Mouse (Mus musculus) stomach, embryonic 14.5 days (tissue): ENCODE data around the gene Ubox5. TPM values are rescaled to one million over a fixed set of nuclear protein-coding genes. Genes with fewer than 3 reads are reported as not detected.
A peak's percentile ranks its signal among the peaks of the same experiment; 100 is the strongest.

Experiments
- ATAC-seq: fragments of 200-750 bp; cut with Nextera tagmentation; 2 replicates; pipeline ENCODE4 v1.8.0; 2017; ENCODE audit warnings: low read depth, moderate TSS enrichment; ENCODE audit not compliant: insufficient number of reproducible peaks, insufficient read depth, low FRiP score
- H3K27ac ChIP-seq: fragments of 300-500 bp; sonication (generic); 2 replicates; pipeline ENCODE4 v1.5.1; 2014; ENCODE audit warnings: mild to moderate bottlenecking, low read length, moderate library complexity, mixed read lengths
- H3K27me3 ChIP-seq: fragments of 300-500 bp; sonication (generic); 2 replicates; pipeline ENCODE4 v1.6.1; 2014; ENCODE audit warnings: low read length, control low read depth, mixed read lengths; ENCODE audit not compliant: control insufficient read depth, insufficient read depth
- H3K36me3 ChIP-seq: fragments of 300-500 bp; sonication (generic); 2 replicates; pipeline ENCODE4 v1.6.1; 2014; ENCODE audit warnings: mild to moderate bottlenecking, control low read depth, low read length, moderate library complexity, mixed read lengths; ENCODE audit not compliant: control insufficient read depth, insufficient read depth
- H3K4me1 ChIP-seq: fragments of 300-500 bp; sonication (generic); 2 replicates; pipeline ENCODE4 v1.6.1; 2014; ENCODE audit warnings: low read length, control low read depth, mixed read lengths; ENCODE audit not compliant: control insufficient read depth, insufficient read depth
- H3K4me2 ChIP-seq: fragments of 300-500 bp; sonication (generic); replicated peaks from 2 replicates; pipeline ENCODE4 v1.6.1; 2014; ENCODE audit warnings: low read depth, low read length, control low read depth
- H3K4me3 ChIP-seq: fragments of 300-500 bp; sonication (generic); 2 replicates; pipeline ENCODE4 v1.5.1; 2014; ENCODE audit warnings: low read depth, low read length, control low read depth
- H3K9ac ChIP-seq: fragments of 300-500 bp; sonication (generic); replicated peaks from 2 replicates; pipeline ENCODE4 v1.6.1; 2014; ENCODE audit warnings: low read depth, mild to moderate bottlenecking, control low read depth, low read length, moderate library complexity, mixed read lengths
- H3K9me3 ChIP-seq: fragments of 300-500 bp; sonication (generic); 2 replicates; pipeline ENCODE4 v1.6.1; 2016; ENCODE audit warnings: low read depth, low read length, control low read depth; ENCODE audit not compliant: control insufficient read depth
- WGBS: fragments of 180-500 bp; shearing (Covaris S2); extraction: QIAGEN DNeasy Blood & Tissue Kit; methylation state at CpG from one replicate; pipeline ENCODE4 v1.1.7; 2014; 5-methylcytosine and 5-hydroxymethylcytosine counted together
- polyA plus RNA-seq: library from polyadenylated mRNA; unstranded; fragments of >200 nt; fragmentation: Nextera tagmentation; extraction: Ambion mirVana; gene quantifications from 2 replicates; pipeline ENCODE4 v1.2.1, GENCODE M21; 2014

The Ubox5 gene
- 14.0 and 14.6 TPM in 2 replicates for polyA plus RNA-seq

GRCm38 (mm10) chr2:130629839-130630203 is at the start of gene Ubox5, which contains the start of gene Fastkd5:
Gene Ubox5 (minus strand): TSS chr2:130630038.
Gene Fastkd5 (minus strand): TSS chr2:130630027.
- peak within 1 kb of the TSS; percentile 94 for H3K4me2 ChIP-seq
- H3K9me3 ChIP-seq, result no peaks in the 10 kb centered on the region
- 0 out of 2 replicates have a peak, but pooled peaks cover 3% of the 10 kb centered on the region for H3K4me1 ChIP-seq
- peak within 1 kb of the TSS; percentile 86 for H3K9ac ChIP-seq
- H3K36me3 ChIP-seq, result peaks cover 9% of the 10 kb centered on the region; the same call in 1 of the 2 replicates
- H3K27me3 ChIP-seq, result peaks cover 6% of the 10 kb centered on the region
- H3K27ac ChIP-seq, result peak within 1 kb of the TSS; percentile 22; the same call in 1 of the 2 replicates
- peak within 1 kb of the TSS; percentile 98 for H3K4me3 ChIP-seq
- under 1% methylated on average over 25 of the region's 25 CpGs for WGBS
- peak; percentile 70; the same call in 1 of the 2 replicates for ATAC-seq

- 92% methylated on average over 12 of the region's 12 CpGs for WGBS
- Histone ChIP-seq H3K4me3 (no peak overlapping the region), H3K9ac (no peak overlapping the region), H3K36me3 (peaks cover 77% of the 10 kb centered on the region), H3K4me1 (no peaks in the 10 kb centered on the region), H3K4me2 (no peak overlapping the region), H3K27me3 (no peaks in the 10 kb centered on the region), H3K27ac (no peak overlapping the region), H3K9me3 (no peaks in the 10 kb centered on the region)
- ATAC-seq, result no peak
These were observed 49.3 kb upstream of the Ubox5 start for GRCm38 (mm10) chr2:130679154-130679553.

- ATAC-seq, result no peak
- no peaks in the 10 kb centered on the region for H3K9me3 ChIP-seq
- H3K4me3 ChIP-seq, result no peak overlapping the region
- H3K4me1 ChIP-seq, result no peaks in the 10 kb centered on the region
- H3K36me3 ChIP-seq, result peaks cover 74% of the 10 kb centered on the region
- no peak overlapping the region for H3K4me2 ChIP-seq
- no peaks in the 10 kb centered on the region for H3K27me3 ChIP-seq
- H3K27ac ChIP-seq, result no peak overlapping the region
- 84% methylated on average over 10 of the region's 10 CpGs for WGBS
- no peak overlapping the region for H3K9ac ChIP-seq
These were observed 47.4 kb upstream of the Ubox5 start for GRCm38 (mm10) chr2:130677211-130677610.

- no peaks in the 10 kb centered on the region for H3K27me3 ChIP-seq
- WGBS, result under 1% methylated on average over 31 of the region's 31 CpGs
- ATAC-seq, result peak; percentile 53
- H3K4me3 ChIP-seq, result peak within 1 kb of the TSS; percentile 68
- H3K9ac ChIP-seq, result peak within 1 kb of the TSS; percentile 78
- peaks cover 12% of the 10 kb centered on the region for H3K36me3 ChIP-seq
- H3K9me3 ChIP-seq, result no peaks in the 10 kb centered on the region
- H3K4me2 ChIP-seq, result peak within 1 kb of the TSS; percentile 83
- peaks cover 8% of the 10 kb centered on the region; the same call in 1 of the 2 replicates for H3K4me1 ChIP-seq
- peak within 1 kb of the TSS; percentile 61 for H3K27ac ChIP-seq
These were observed 37.7 kb upstream of the Ubox5 start, which contains the start of gene Itpa for GRCm38 (mm10) chr2:130667559-130667958. Gene Itpa (plus strand): TSS chr2:130667610.

- no peaks in the 10 kb centered on the region for H3K9me3 ChIP-seq
- peak; percentile 97 for ATAC-seq
- H3K4me3 ChIP-seq, result peak within 1 kb of the TSS; percentile 35
- H3K27ac ChIP-seq, result peak within 1 kb of the TSS; percentile 89
- WGBS, result 0% methylated on average over 40 of the region's 40 CpGs
- peak within 1 kb of the TSS; percentile 47 for H3K9ac ChIP-seq
- H3K4me2 ChIP-seq, result peak within 1 kb of the TSS; percentile 63
- H3K4me1 ChIP-seq, result peaks cover 8% of the 10 kb centered on the region; the same call in 1 of the 2 replicates
- H3K36me3 ChIP-seq, result peaks cover 26% of the 10 kb centered on the region; the same call in 1 of the 2 replicates
- H3K27me3 ChIP-seq, result no peaks in the 10 kb centered on the region
These were observed 34.4 kb upstream of the Ubox5 start, which contains the start of gene Ddrgk1 for GRCm38 (mm10) chr2:130664102-130664701. Gene Ddrgk1 (minus strand): TSS chr2:130664659.

GRCm38 (mm10) chr2:130663342-130663741 is 33.5 kb upstream of the Ubox5 start:
- Histone ChIP-seq H3K27ac (no peak overlapping the region), H3K4me1 (peaks cover 8% of the 10 kb centered on the region; the same call in 1 of the 2 replicates), H3K27me3 (no peaks in the 10 kb centered on the region), H3K9me3 (no peaks in the 10 kb centered on the region), H3K4me3 (peak overlapping the region; percentile 35; the same call in 1 of the 2 replicates), H3K9ac (peak overlapping the region; percentile 47; the same call in 1 of the 2 replicates), H3K36me3 (peaks cover 34% of the 10 kb centered on the region), H3K4me2 (peak overlapping the region; percentile 63)
- WGBS, result 90% methylated on average over 11 of the region's 11 CpGs
- ATAC-seq, result no peak

- no peak overlapping the region for H3K27ac ChIP-seq
- no peak overlapping the region for H3K9ac ChIP-seq
- no peak overlapping the region for H3K4me3 ChIP-seq
- H3K36me3 ChIP-seq, result peaks cover 73% of the 10 kb centered on the region
- 97% methylated on average over 10 of the region's 10 CpGs for WGBS
- H3K9me3 ChIP-seq, result no peaks in the 10 kb centered on the region
- H3K4me2 ChIP-seq, result no peak overlapping the region
- no peak for ATAC-seq
- peaks cover 8% of the 10 kb centered on the region; the same call in 1 of the 2 replicates for H3K4me1 ChIP-seq
- H3K27me3 ChIP-seq, result no peaks in the 10 kb centered on the region
These were observed 28.7 kb upstream of the Ubox5 start for GRCm38 (mm10) chr2:130658530-130658929.

- H3K9ac ChIP-seq, result no peak overlapping the region
- no peak for ATAC-seq
- no peak overlapping the region for H3K4me3 ChIP-seq
- whole genome bisulfite sequencing, result 84% methylated on average over 6 of the region's 6 CpGs
- no peak overlapping the region for H3K4me2 ChIP-seq
- H3K27ac ChIP-seq, result no peak overlapping the region
- H3K9me3 ChIP-seq, result no peaks in the 10 kb centered on the region
- H3K27me3 ChIP-seq, result no peaks in the 10 kb centered on the region
- H3K36me3 ChIP-seq, result peaks cover 80% of the 10 kb centered on the region
- H3K4me1 ChIP-seq, result no peaks in the 10 kb centered on the region
These were observed 27.7 kb upstream of the Ubox5 start for GRCm38 (mm10) chr2:130657541-130657940.
